Mouse (Mus musculus) lung, embryonic 15.5 days (tissue): ENCODE results near the gene Coch. TPM values are rescaled to one million over a fixed set of nuclear protein-coding genes. Genes with fewer than 3 reads are reported as not detected.
"Not testable (repeated sequence)": the region's sequence is repeated elsewhere in the genome, so short reads cannot be mapped to it uniquely, and the experiment has no call there.

Experiments used
- ATAC-seq: fragments of 200-750 bp; cut with Nextera tagmentation; 2 replicates; pipeline ENCODE4 v1.8.0; 2017; ENCODE audit warnings: moderate number of reproducible peaks, borderline replicate concordance; ENCODE audit not compliant: low FRiP score, low TSS enrichment; ENCODE audit errors: extremely low read depth
- H3K27ac ChIP-seq: fragments of 300-500 bp; sonication (generic); 2 replicates; pipeline ENCODE4 v1.5.1; 2015; ENCODE audit warnings: moderate library complexity, mild to moderate bottlenecking, inconsistent platforms
- H3K27me3 ChIP-seq: fragments of 300-500 bp; sonication (generic); 2 replicates; pipeline ENCODE4 v1.6.1; 2015; ENCODE audit warnings: inconsistent platforms
- H3K36me3 ChIP-seq: fragments of 300-500 bp; sonication (generic); 2 replicates; pipeline ENCODE4 v1.6.1; 2015; ENCODE audit warnings: inconsistent platforms
- H3K4me1 ChIP-seq: fragments of 300-500 bp; sonication (generic); 2 replicates; pipeline ENCODE4 v1.6.1; 2015; ENCODE audit warnings: inconsistent platforms
- H3K4me2 ChIP-seq: fragments of 300-500 bp; sonication (generic); 2 replicates; pipeline ENCODE4 v1.6.1; 2015; ENCODE audit warnings: inconsistent platforms, mild to moderate bottlenecking, moderate library complexity
- H3K4me3 ChIP-seq: fragments of 300-500 bp; sonication (generic); 2 replicates; pipeline ENCODE4 v1.5.1; 2015; ENCODE audit warnings: mild to moderate bottlenecking, inconsistent platforms
- H3K9ac ChIP-seq: fragments of 300-500 bp; sonication (generic); 2 replicates; pipeline ENCODE4 v1.6.1; 2015; ENCODE audit warnings: inconsistent platforms
- H3K9me3 ChIP-seq: fragments of 300-500 bp; sonication (generic); 2 replicates; pipeline ENCODE4 v1.6.1; 2016; ENCODE audit warnings: inconsistent platforms
- polyA plus RNA-seq: library from polyadenylated mRNA; unstranded; fragments of >200 nt; fragmentation: Nextera tagmentation; extraction: Ambion mirVana; gene quantifications from 2 replicates; pipeline ENCODE4 v1.2.1, GENCODE M21; 2015

Coch gene
- polyA plus RNA-seq, 1 experiment from 2014 or later, result 0.90 TPM

- ATAC-seq, H3K4me2 ChIP-seq, H3K27me3 ChIP-seq, H3K9ac ChIP-seq, H3K9me3 ChIP-seq, H3K4me3 ChIP-seq, H3K4me1 ChIP-seq, H3K27ac ChIP-seq: not testable (repeated sequence)
- peaks cover 31% of the 10 kb centered on the region for H3K36me3 ChIP-seq
These were observed 56.3 kb downstream of the Coch start for GRCm38 (mm10) chr12:51649401-51649800.

Other genes with a start within 250 kb of the Coch start
- gene G2e3, start 245.3 kb upstream of the Coch start, polyA plus RNA-seq, result 38.0 and 39.7 TPM in 2 replicates
- gene Scfd1, start 215.8 kb upstream of the Coch start, polyA plus RNA-seq, result 78.7 and 83.2 TPM in 2 replicates
- 34.8 and 39.1 TPM in 2 replicates for gene Ap4s1, start 97.7 kb downstream of the Coch start, polyA plus RNA-seq
- gene Strn3, start 98.6 kb downstream of the Coch start, polyA plus RNA-seq, result 40.7 and 43.5 TPM in 2 replicates
- gene Hectd1, start 236.2 kb downstream of the Coch start, polyA plus RNA-seq, result 34.2 and 39.0 TPM in 2 replicates